Mouse (Mus musculus) liver, embryonic 14.5 days (tissue): ENCODE measurements at regions not wholly inside any gene's neighbourhood (a gene's known extent, or its start where the extent isn't known, plus 50 kb on each side); places are given as distances from the start of the nearest gene placed in this dataset.

Experiments used
- ATAC-seq: fragments of 200-750 bp; cut with Nextera tagmentation; 2 replicates; pipeline ENCODE4 v1.8.0; 2017; ENCODE audit warnings: moderate number of reproducible peaks, mild to moderate bottlenecking, moderate library complexity; ENCODE audit not compliant: insufficient read depth
- DNase-seq, 3 experiments: peaks; one replicate each; pipeline ENCODE4 v3.0.0-alpha.2; 2012 to 2013; ENCODE audit warnings: low read depth in 3 of 3, low spot score in 3 of 3
- H3K27ac ChIP-seq: fragments of 300-500 bp; sonication (generic); 2 replicates; pipeline ENCODE4 v1.5.1; 2014; ENCODE audit warnings: moderate library complexity, mild to moderate bottlenecking, control low read depth, inconsistent platforms
- H3K27me3 ChIP-seq: fragments of 300-500 bp; sonication (generic); 2 replicates; pipeline ENCODE4 v1.6.1; 2014; ENCODE audit warnings: mild to moderate bottlenecking, low read length, moderate library complexity; ENCODE audit not compliant: control insufficient read depth, insufficient read depth
- H3K36me3 ChIP-seq: fragments of 300-500 bp; sonication (generic); replicated peaks from 2 replicates; pipeline ENCODE4 v1.6.1; 2014; ENCODE audit warnings: low read depth; ENCODE audit not compliant: control insufficient read depth, insufficient read depth
- H3K4me1 ChIP-seq, 2 experiments: fragments of 200-500 bp in 1 of 2; fragments of 300-500 bp in 1 of 2; sonication (generic) in 1 of 2; replicated peaks; 2 replicates each; pipeline ENCODE4 v1.6.1; 2012 to 2014; ENCODE audit warnings: antibody characterized with exemption in 1 of 2, inconsistent platforms in 1 of 2, low read length in 1 of 2; ENCODE audit not compliant: control insufficient read depth in 2 of 2, insufficient read depth in 2 of 2
- H3K4me2 ChIP-seq: fragments of 300-500 bp; sonication (generic); 2 replicates; pipeline ENCODE4 v1.6.1; 2014; ENCODE audit warnings: low read depth, mild to moderate bottlenecking, control low read depth, moderate library complexity
- H3K4me3 ChIP-seq, 2 experiments: fragments of 200-500 bp in 1 of 2; fragments of 300-500 bp in 1 of 2; sonication (generic) in 1 of 2; 2 replicates each; pipeline ENCODE4 v1.5.1; 2012 to 2014; ENCODE audit warnings: low read depth in 2 of 2, low read length in 2 of 2, mild to moderate bottlenecking in 2 of 2, control low read depth in 1 of 2, inconsistent platforms in 1 of 2, moderate library complexity in 1 of 2; ENCODE audit not compliant: insufficient read depth in 1 of 2
- H3K9ac ChIP-seq: fragments of 300-500 bp; sonication (generic); replicated peaks from 2 replicates; pipeline ENCODE4 v1.6.1; 2014; ENCODE audit warnings: mild to moderate bottlenecking, control low read depth, moderate library complexity
- H3K9me3 ChIP-seq: fragments of 300-500 bp; sonication (generic); 2 replicates; pipeline ENCODE4 v1.6.1; 2016; ENCODE audit warnings: low read length, mixed read lengths; ENCODE audit not compliant: control insufficient read depth
- CTCF ChIP-seq: IDR thresholded peaks from 2 replicates; pipeline ENCODE4 v1.5.1; 2016; ENCODE audit warnings: antibody characterized with exemption, low read depth, control low read depth
- EP300 ChIP-seq: IDR thresholded peaks from 2 replicates; pipeline ENCODE4 v1.6.1; 2016; ENCODE audit warnings: antibody characterized with exemption, low read depth
- WGBS: fragments of 180-500 bp; shearing (Covaris S2); extraction: QIAGEN DNeasy Blood & Tissue Kit; methylation state at CpG from one replicate; pipeline ENCODE4 v1.1.7; 2014; ENCODE audit not compliant: insufficient replicate concordance; 5-methylcytosine and 5-hydroxymethylcytosine counted together

GRCm38 (mm10) chr3:20714671-20715070, 347.7 kb upstream of the Agtr1b start:
- Histone ChIP-seq H3K9ac (no peak overlapping the region), H3K27ac (no peak overlapping the region), H3K4me2 (no peak overlapping the region), H3K9me3 (no peaks in the 10 kb centered on the region), H3K4me3 (no peak overlapping the region), H3K36me3 (no peaks in the 10 kb centered on the region), H3K27me3 (no peaks in the 10 kb centered on the region), H3K4me1 (no peaks in the 10 kb centered on the region)
- WGBS: 19% methylated on average over 1 of the region's 1 CpGs
- DNase-seq (no peak), ATAC-seq (no peak)
- no peak for TF ChIP-seq CTCF
- no peak for TF ChIP-seq EP300

- ATAC-seq: no peak
- H3K4me2 ChIP-seq: no peak overlapping the region
- no peaks in the 10 kb centered on the region for H3K4me1 ChIP-seq
- no peak overlapping the region for H3K4me3 ChIP-seq
- no peaks in the 10 kb centered on the region for H3K27me3 ChIP-seq
- H3K9ac ChIP-seq: no peak overlapping the region
- TF ChIP-seq CTCF: no peak
- no peak for TF ChIP-seq EP300
- DNase-seq: no peak
- 20% methylated on average over 2 of the region's 2 CpGs for WGBS
- H3K9me3 ChIP-seq: no peaks in the 10 kb centered on the region
- no peaks in the 10 kb centered on the region for H3K36me3 ChIP-seq
- H3K27ac ChIP-seq: no peak overlapping the region
Observed at GRCm38 (mm10) chr3:20709661-20710060, 342.7 kb upstream of the Agtr1b start.

GRCm38 (mm10) chr3:20695322-20695859, 328.4 kb upstream of the Agtr1b start:
- DNase-seq (no peak), ATAC-seq (no peak)
- Histone ChIP-seq H3K4me2 (no peak overlapping the region), H3K27ac (no peak overlapping the region), H3K4me1 (no peaks in the 10 kb centered on the region), H3K36me3 (no peaks in the 10 kb centered on the region), H3K27me3 (no peaks in the 10 kb centered on the region), H3K9ac (no peak overlapping the region), H3K9me3 (no peaks in the 10 kb centered on the region), H3K4me3 (no peak overlapping the region)
- no peak for TF ChIP-seq CTCF
- no peak for TF ChIP-seq EP300
- WGBS: 57% methylated on average over 2 of the region's 2 CpGs

DNA sequence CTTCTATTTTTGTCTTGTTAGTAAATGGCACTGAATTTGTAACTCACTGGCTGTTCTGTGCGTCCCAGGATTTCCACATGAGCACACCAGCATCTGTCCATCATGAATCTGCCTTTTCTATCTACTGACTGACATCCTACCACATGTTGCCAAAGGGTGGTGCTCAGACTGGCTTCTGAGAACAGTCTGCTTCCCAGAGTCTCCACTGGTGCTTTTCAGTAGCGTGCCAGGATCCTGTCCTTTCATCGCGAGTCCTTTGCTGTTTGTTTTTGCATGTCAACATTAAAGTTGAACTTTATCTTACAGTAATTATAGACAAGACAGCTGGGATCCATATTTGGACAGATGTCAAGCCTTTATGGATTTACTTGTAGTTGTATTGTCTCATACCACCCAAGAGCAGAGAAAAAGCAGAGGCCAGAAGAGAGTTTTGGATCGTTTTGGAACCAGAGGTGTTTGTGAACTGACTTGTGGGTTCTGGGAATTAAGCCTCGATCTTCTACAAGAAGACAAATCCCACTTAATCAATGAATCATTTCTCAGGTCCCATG, 314.0 kb upstream of the Agtr1b start:
- Histone ChIP-seq H3K4me3 (no peak overlapping the region), H3K9me3 (no peaks in the 10 kb centered on the region), H3K4me2 (no peak overlapping the region), H3K27me3 (no peaks in the 10 kb centered on the region), H3K4me1 (no peaks in the 10 kb centered on the region), H3K9ac (no peak overlapping the region), H3K27ac (no peak overlapping the region), H3K36me3 (no peaks in the 10 kb centered on the region)
- WGBS: 54% methylated on average over 6 of the region's 6 CpGs
- no peak for TF ChIP-seq EP300
- no peak for TF ChIP-seq CTCF
- no peak for ATAC-seq
- DNase-seq: no peak

- Histone ChIP-seq H3K9me3 (no peaks in the 10 kb centered on the region), H3K9ac (no peak overlapping the region), H3K4me1 (no peaks in the 10 kb centered on the region), H3K27me3 (no peaks in the 10 kb centered on the region), H3K27ac (no peak overlapping the region), H3K4me3 (no peak overlapping the region), H3K36me3 (no peaks in the 10 kb centered on the region), H3K4me2 (no peak overlapping the region)
- no peak for DNase-seq
- 39% methylated on average over 1 of the region's 1 CpGs for WGBS
- TF ChIP-seq CTCF (no peak), EP300 (no peak)
- no peak for ATAC-seq
Observed at GRCm38 (mm10) chr3:20661883-20662282, 294.9 kb upstream of the Agtr1b start.
